Mouse (Mus musculus): ENCODE measurements around the gene Nt5c. TPM values are rescaled to one million over a fixed set of nuclear protein-coding genes. Genes with fewer than 3 reads are reported as not detected.
"Not testable (repeated sequence)": the region's sequence is repeated elsewhere in the genome, so short reads cannot be mapped to it uniquely, and the experiment has no call there.

The Nt5c gene
- total and polyA plus RNA-seq, 2 experiments, result 32.6 to 39.2 TPM

DNA sequence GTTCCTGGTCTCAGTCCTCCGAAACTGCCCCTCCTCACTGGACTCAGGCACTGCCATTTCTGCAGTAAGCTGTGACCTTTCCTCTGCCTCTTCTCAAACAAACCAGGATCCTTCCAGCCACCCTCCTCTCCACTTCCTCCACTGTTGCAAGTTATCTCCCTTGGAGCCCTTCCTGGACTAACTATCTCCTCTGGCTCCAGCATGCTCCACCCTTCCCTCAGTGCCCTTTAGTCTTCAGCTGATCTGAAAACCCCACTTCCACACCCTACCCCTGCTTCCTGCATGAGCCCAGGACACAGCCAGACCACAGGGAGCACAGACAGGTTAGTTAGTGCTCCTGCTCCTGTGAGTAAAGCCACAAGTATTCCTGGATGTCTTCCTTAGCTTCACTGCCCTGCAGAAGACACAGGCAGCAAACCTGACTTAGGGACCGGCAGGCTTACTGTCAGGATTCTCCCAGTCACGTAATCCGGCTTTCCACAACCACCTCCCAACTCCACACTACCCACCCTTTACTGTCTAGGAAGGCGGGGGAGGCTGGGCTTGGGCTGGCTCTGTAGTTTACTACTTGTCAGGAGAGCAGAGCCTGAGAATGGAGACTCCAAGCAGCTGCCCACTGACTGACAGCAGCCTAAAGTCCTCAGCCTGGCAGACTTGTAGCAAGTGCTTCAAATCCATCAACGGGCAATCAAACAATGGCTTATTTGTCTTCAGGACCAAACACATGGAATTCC, 18.3 kb upstream of the Nt5c start:
- no peaks in the 10 kb centered on the region for H3K36me3 ChIP-seq (ENCODE audit: control insufficient read depth, insufficient read depth, low read length)
- peaks cover 8% of the 10 kb centered on the region; the same call in 1 of the 2 replicates for H3K79me2 ChIP-seq (ENCODE audit: control insufficient read depth, insufficient read depth, low read length)
- H3K4me1 ChIP-seq (ENCODE audit: control insufficient read depth, insufficient read depth, low read length), result peaks cover 13% of the 10 kb centered on the region
- H3K9ac ChIP-seq (ENCODE audit: low read depth, low read length), result no peak overlapping the region
- no peak overlapping the region for H3K4me3 ChIP-seq (ENCODE audit: insufficient read depth, low read depth, low read length)
- WGBS, result 70% methylated on average over 6 of the region's 6 CpGs
- H3K27ac ChIP-seq (replicated peaks; ENCODE audit: insufficient read depth, low read depth, low read length), result peak overlapping the region; percentile 1
- TF ChIP-seq POLR2A (IDR thresholded peaks at IDR 0.05; ENCODE audit: extremely low read depth, insufficient read depth, low read length) (no peak), CTCF (IDR thresholded peaks at IDR 0.05; ENCODE audit: low read depth, low read length) (no peak)
- H3K27me3 ChIP-seq (ENCODE audit: control insufficient read depth, insufficient read depth, low read length), result no peaks in the 10 kb centered on the region
- peak; percentile 28 for DNase-seq (ENCODE audit: extremely low read depth, low read depth, low spot score)

DNA sequence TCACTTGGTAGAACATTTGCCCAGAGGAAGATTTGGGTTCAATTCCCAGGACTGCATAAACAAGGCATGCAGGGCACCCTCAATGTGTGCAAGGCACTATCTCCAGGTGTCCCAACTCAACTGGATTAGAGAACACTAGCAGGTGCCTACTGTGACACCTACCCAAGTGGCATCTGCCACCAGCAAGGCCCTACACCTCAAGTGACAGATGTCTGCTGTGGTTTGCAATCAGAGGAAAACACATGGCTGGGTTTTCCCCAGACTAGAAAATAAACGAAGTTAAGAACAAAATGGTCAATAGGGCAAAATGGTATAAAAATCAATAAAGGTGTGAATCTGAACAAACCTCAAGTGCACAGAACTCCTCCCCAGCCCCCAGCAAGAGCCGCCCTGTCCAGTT, 16.4 kb upstream of the Nt5c start:
- Histone ChIP-seq H3K4me3 (ENCODE audit: insufficient read depth, low read depth, low read length) (no peak overlapping the region), H3K27ac (replicated peaks; ENCODE audit: insufficient read depth, low read depth, low read length) (no peak overlapping the region), H3K4me1 (ENCODE audit: control insufficient read depth, insufficient read depth, low read length) (peaks cover 11% of the 10 kb centered on the region), H3K36me3 (ENCODE audit: control insufficient read depth, insufficient read depth, low read length) (no peaks in the 10 kb centered on the region), H3K9ac (ENCODE audit: low read depth, low read length) (no peak overlapping the region), H3K79me2 (ENCODE audit: control insufficient read depth, insufficient read depth, low read length) (peaks cover 5% of the 10 kb centered on the region; the same call in 1 of the 2 replicates), H3K27me3 (ENCODE audit: control insufficient read depth, insufficient read depth, low read length) (no peaks in the 10 kb centered on the region)
- no peak for TF ChIP-seq CTCF (IDR thresholded peaks at IDR 0.05; ENCODE audit: low read depth, low read length)
- TF ChIP-seq POLR2A (IDR thresholded peaks at IDR 0.05; ENCODE audit: extremely low read depth, insufficient read depth, low read length), result no peak
- DNase-seq (ENCODE audit: extremely low read depth, low read depth, low spot score), result peak; percentile 24
- 37% methylated on average over 2 of the region's 2 CpGs for WGBS

DNA sequence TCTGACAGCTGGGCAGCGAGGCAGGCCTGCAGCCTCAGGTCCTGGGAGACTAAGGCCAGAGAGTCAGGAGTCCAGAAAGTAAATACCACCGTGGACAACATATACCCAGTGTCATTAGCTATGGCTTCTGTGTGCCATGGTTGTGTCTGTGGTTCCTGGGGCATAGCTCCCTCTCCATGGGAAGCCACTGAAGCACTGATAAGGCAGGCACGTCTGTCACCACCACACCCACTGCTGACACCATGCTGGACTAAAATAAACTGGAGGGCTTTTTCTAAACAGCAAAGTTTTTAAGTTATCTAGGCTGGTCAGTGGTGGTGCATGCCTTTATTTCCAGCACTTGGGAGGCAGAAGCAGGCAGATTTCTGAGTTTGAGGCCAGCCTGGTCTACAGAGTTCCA, 14.9 kb upstream of the Nt5c start:
- H3K4me1 ChIP-seq (ENCODE audit: control insufficient read depth, insufficient read depth, low read length), result peaks cover 11% of the 10 kb centered on the region
- DNase-seq (ENCODE audit: extremely low read depth, low read depth, low spot score), result no peak
- no peak overlapping the region for H3K4me3 ChIP-seq (ENCODE audit: insufficient read depth, low read depth, low read length)

DNA sequence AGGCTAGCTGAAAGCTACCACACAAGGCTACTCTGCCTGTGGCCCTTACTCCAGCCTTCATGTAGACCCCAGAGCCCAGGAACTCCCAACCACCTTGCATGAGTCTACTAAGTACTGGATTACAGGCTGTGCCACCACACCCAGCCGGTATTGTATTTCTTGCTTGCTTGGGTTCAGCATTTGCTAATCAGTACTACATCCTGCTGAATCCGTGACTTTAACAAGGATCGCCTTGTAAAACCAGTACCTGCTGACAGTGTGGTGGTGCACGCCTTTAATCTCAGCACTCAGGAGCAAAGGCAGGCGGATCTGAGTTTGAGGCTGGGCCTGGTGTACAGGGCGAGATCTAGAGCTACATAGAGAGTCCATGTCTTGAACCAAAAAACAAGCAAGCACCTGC, 11.0 kb upstream of the Nt5c start:
- H3K4me3 ChIP-seq (ENCODE audit: insufficient read depth, low read depth, low read length), result no peak overlapping the region
- H3K36me3 ChIP-seq (ENCODE audit: control insufficient read depth, insufficient read depth, low read length), result peaks cover 3% of the 10 kb centered on the region; the same call in 1 of the 2 replicates
- no peaks in the 10 kb centered on the region for H3K27me3 ChIP-seq (ENCODE audit: control insufficient read depth, insufficient read depth, low read length)
- no peak overlapping the region for H3K27ac ChIP-seq (replicated peaks; ENCODE audit: insufficient read depth, low read depth, low read length)
- no peak for DNase-seq (ENCODE audit: extremely low read depth, low read depth, low spot score)
- WGBS, result 84% methylated on average over 6 of the region's 6 CpGs
- TF ChIP-seq CTCF (IDR thresholded peaks at IDR 0.05; ENCODE audit: low read depth, low read length), result no peak
- no peak for TF ChIP-seq POLR2A (IDR thresholded peaks at IDR 0.05; ENCODE audit: extremely low read depth, insufficient read depth, low read length)
- no peak overlapping the region for H3K9ac ChIP-seq (ENCODE audit: low read depth, low read length)
- H3K4me1 ChIP-seq (ENCODE audit: control insufficient read depth, insufficient read depth, low read length), result no peaks in the 10 kb centered on the region
- peaks cover 5% of the 10 kb centered on the region; the same call in 1 of the 2 replicates for H3K79me2 ChIP-seq (ENCODE audit: control insufficient read depth, insufficient read depth, low read length)

More for the DNA sequence above, 14.9 kb upstream of the Nt5c start:
- 70% methylated on average over 3 of the region's 3 CpGs for WGBS
- H3K36me3 ChIP-seq (ENCODE audit: control insufficient read depth, insufficient read depth, low read length), result 0 out of 2 replicates have a peak, but pooled peaks cover 3% of the 10 kb centered on the region
- H3K27me3 ChIP-seq (ENCODE audit: control insufficient read depth, insufficient read depth, low read length), result no peaks in the 10 kb centered on the region
- H3K9ac ChIP-seq (ENCODE audit: low read depth, low read length), result no peak overlapping the region
- TF ChIP-seq CTCF (IDR thresholded peaks at IDR 0.05; ENCODE audit: low read depth, low read length), result no peak
- no peak for TF ChIP-seq POLR2A (IDR thresholded peaks at IDR 0.05; ENCODE audit: extremely low read depth, insufficient read depth, low read length)
- H3K79me2 ChIP-seq (ENCODE audit: control insufficient read depth, insufficient read depth, low read length), result peaks cover 5% of the 10 kb centered on the region; the same call in 1 of the 2 replicates
- no peak overlapping the region for H3K27ac ChIP-seq (replicated peaks; ENCODE audit: insufficient read depth, low read depth, low read length)

DNA sequence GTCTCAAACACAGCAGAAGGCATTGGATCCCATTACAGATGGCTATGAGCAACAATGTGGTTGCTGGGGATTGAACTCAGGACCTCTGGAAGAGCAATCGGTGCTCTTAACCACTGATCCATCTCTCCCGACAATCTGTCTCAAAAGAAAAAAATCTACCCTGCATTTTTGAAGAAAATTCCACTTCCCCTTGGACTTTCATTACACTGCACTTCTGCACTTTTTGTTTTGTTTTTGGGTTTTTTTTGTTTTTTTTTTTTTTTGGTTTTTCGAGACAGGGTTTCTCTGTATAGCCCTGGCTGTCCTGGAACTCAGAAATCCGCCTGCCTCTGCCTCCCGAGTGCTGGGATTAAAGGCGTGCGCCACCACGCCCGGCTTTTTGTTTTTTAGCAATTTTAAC, 4.9 kb upstream of the Nt5c start:
- not testable (repeated sequence) for H3K36me3 ChIP-seq (ENCODE audit: control insufficient read depth, insufficient read depth, low read length); H3K4me3 ChIP-seq (ENCODE audit: insufficient read depth, low read depth, low read length); H3K4me1 ChIP-seq (ENCODE audit: control insufficient read depth, insufficient read depth, low read length); H3K79me2 ChIP-seq (ENCODE audit: control insufficient read depth, insufficient read depth, low read length); H3K27me3 ChIP-seq (ENCODE audit: control insufficient read depth, insufficient read depth, low read length); DNase-seq (ENCODE audit: extremely low read depth, low read depth, low spot score); H3K9ac ChIP-seq (ENCODE audit: low read depth, low read length); H3K27ac ChIP-seq (replicated peaks; ENCODE audit: insufficient read depth, low read depth, low read length)
- 89% methylated on average over 9 of the region's 9 CpGs for WGBS

DNA sequence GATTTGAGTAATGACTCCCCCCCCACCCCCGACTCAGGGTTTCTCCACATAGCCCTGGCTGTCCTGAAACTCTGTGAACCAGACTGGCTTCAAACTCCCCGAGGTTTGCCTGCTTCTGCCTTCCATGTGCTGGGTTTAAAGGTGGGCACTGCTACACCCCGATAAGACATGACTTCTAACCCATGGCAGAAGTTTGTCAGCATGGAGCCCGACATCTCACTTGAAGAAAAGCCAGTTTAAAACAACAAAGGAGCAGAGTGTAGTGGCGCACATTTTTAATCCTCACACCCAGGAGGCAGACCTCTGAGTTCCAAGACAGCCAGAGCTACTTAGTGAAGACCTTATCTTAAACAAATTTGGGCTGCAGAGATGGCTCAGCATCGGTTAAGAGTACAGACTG, 725 bp upstream of the Nt5c start:
- H3K9ac ChIP-seq (ENCODE audit: low read depth, low read length), result no peak overlapping the region
- H3K36me3 ChIP-seq (ENCODE audit: control insufficient read depth, insufficient read depth, low read length), result no peaks in the 10 kb centered on the region
- no peaks in the 10 kb centered on the region for H3K79me2 ChIP-seq (ENCODE audit: control insufficient read depth, insufficient read depth, low read length)
- DNase-seq (ENCODE audit: extremely low read depth, low read depth, low spot score), result no peak
- 39% methylated on average over 6 of the region's 6 CpGs for WGBS
- no peak for TF ChIP-seq CTCF (IDR thresholded peaks at IDR 0.05; ENCODE audit: low read depth, low read length)
- TF ChIP-seq POLR2A (IDR thresholded peaks at IDR 0.05; ENCODE audit: extremely low read depth, insufficient read depth, low read length), result no peak
- H3K27ac ChIP-seq (replicated peaks; ENCODE audit: insufficient read depth, low read depth, low read length), result no peak overlapping the region
- H3K4me1 ChIP-seq (ENCODE audit: control insufficient read depth, insufficient read depth, low read length), result no peaks in the 10 kb centered on the region
- H3K4me3 ChIP-seq (ENCODE audit: insufficient read depth, low read depth, low read length), result no peak overlapping the region
- H3K27me3 ChIP-seq (ENCODE audit: control insufficient read depth, insufficient read depth, low read length), result no peaks in the 10 kb centered on the region
